Mouse (Mus musculus): ENCODE measurements at regions not wholly inside any gene's neighbourhood (a gene's known extent, or its start where the extent isn't known, plus 50 kb on each side); places are given as distances from the start of the nearest gene placed in this dataset.

- TF ChIP-seq CTCF (IDR thresholded peaks at IDR 0.05; ENCODE audit: extremely low read depth, insufficient read depth, low read length) (no peak), POLR2A (IDR thresholded peaks at IDR 0.05; ENCODE audit: extremely low read depth, insufficient read depth, low read length) (no peak)
- H3K4me3 ChIP-seq (ENCODE audit: insufficient read depth, low read length), result no peak overlapping the region
- no peaks in the 10 kb centered on the region; the same call in 1 of the 2 replicates for H3K4me1 ChIP-seq (ENCODE audit: control insufficient read depth, insufficient read depth, low read length)
- H3K27ac ChIP-seq (ENCODE audit: insufficient read depth, low read length), result no peak overlapping the region
These were observed 173.2 kb upstream of the Camk1g start for GRCm38 (mm10) chr1:193543284-193543683.

- Histone ChIP-seq H3K27ac (ENCODE audit: insufficient read depth, low read length) (no peak overlapping the region), H3K4me1 (ENCODE audit: control insufficient read depth, insufficient read depth, low read length) (no peaks in the 10 kb centered on the region; the same call in 1 of the 2 replicates), H3K4me3 (ENCODE audit: insufficient read depth, low read length) (no peak overlapping the region)
- no peak for TF ChIP-seq CTCF (IDR thresholded peaks at IDR 0.05; ENCODE audit: extremely low read depth, insufficient read depth, low read length)
- TF ChIP-seq POLR2A (IDR thresholded peaks at IDR 0.05; ENCODE audit: extremely low read depth, insufficient read depth, low read length), result no peak
These were observed 172.0 kb upstream of the Camk1g start for GRCm38 (mm10) chr1:193541934-193542580.

- TF ChIP-seq CTCF (IDR thresholded peaks at IDR 0.05; ENCODE audit: extremely low read depth, insufficient read depth, low read length), result no peak
- no peak for TF ChIP-seq POLR2A (IDR thresholded peaks at IDR 0.05; ENCODE audit: extremely low read depth, insufficient read depth, low read length)
- Histone ChIP-seq H3K4me1 (ENCODE audit: control insufficient read depth, insufficient read depth, low read length) (no peaks in the 10 kb centered on the region; the same call in 1 of the 2 replicates), H3K27ac (ENCODE audit: insufficient read depth, low read length) (no peak overlapping the region), H3K4me3 (ENCODE audit: insufficient read depth, low read length) (no peak overlapping the region)
These were observed 171.2 kb upstream of the Camk1g start for GRCm38 (mm10) chr1:193541281-193541680.

GRCm38 (mm10) chr1:193540486-193540885 lies 170.4 kb upstream of the Camk1g start:
- TF ChIP-seq POLR2A (IDR thresholded peaks at IDR 0.05; ENCODE audit: extremely low read depth, insufficient read depth, low read length), result no peak
- no peak for TF ChIP-seq CTCF (IDR thresholded peaks at IDR 0.05; ENCODE audit: extremely low read depth, insufficient read depth, low read length)
- H3K4me1 ChIP-seq (ENCODE audit: control insufficient read depth, insufficient read depth, low read length), result no peaks in the 10 kb centered on the region; the same call in 1 of the 2 replicates
- no peak overlapping the region for H3K4me3 ChIP-seq (ENCODE audit: insufficient read depth, low read length)
- no peak overlapping the region for H3K27ac ChIP-seq (ENCODE audit: insufficient read depth, low read length)

GRCm38 (mm10) chr1:193539261-193539660 lies 169.2 kb upstream of the Camk1g start:
- TF ChIP-seq POLR2A (IDR thresholded peaks at IDR 0.05; ENCODE audit: extremely low read depth, insufficient read depth, low read length) (no peak), CTCF (IDR thresholded peaks at IDR 0.05; ENCODE audit: extremely low read depth, insufficient read depth, low read length) (no peak)
- Histone ChIP-seq H3K4me1 (ENCODE audit: control insufficient read depth, insufficient read depth, low read length) (no peaks in the 10 kb centered on the region; the same call in 1 of the 2 replicates), H3K27ac (ENCODE audit: insufficient read depth, low read length) (no peak overlapping the region), H3K4me3 (ENCODE audit: insufficient read depth, low read length) (no peak overlapping the region)

GRCm38 (mm10) chr1:193538425-193538824 lies 168.3 kb upstream of the Camk1g start:
- no peak overlapping the region for H3K27ac ChIP-seq (ENCODE audit: insufficient read depth, low read length)
- no peak overlapping the region for H3K4me3 ChIP-seq (ENCODE audit: insufficient read depth, low read length)
- TF ChIP-seq POLR2A (IDR thresholded peaks at IDR 0.05; ENCODE audit: extremely low read depth, insufficient read depth, low read length) (no peak), CTCF (IDR thresholded peaks at IDR 0.05; ENCODE audit: extremely low read depth, insufficient read depth, low read length) (no peak)
- no peaks in the 10 kb centered on the region; the same call in 1 of the 2 replicates for H3K4me1 ChIP-seq (ENCODE audit: control insufficient read depth, insufficient read depth, low read length)

- TF ChIP-seq POLR2A (IDR thresholded peaks at IDR 0.05; ENCODE audit: extremely low read depth, insufficient read depth, low read length) (no peak), CTCF (IDR thresholded peaks at IDR 0.05; ENCODE audit: extremely low read depth, insufficient read depth, low read length) (no peak)
- Histone ChIP-seq H3K4me1 (ENCODE audit: control insufficient read depth, insufficient read depth, low read length) (no peaks in the 10 kb centered on the region; the same call in 1 of the 2 replicates), H3K4me3 (ENCODE audit: insufficient read depth, low read length) (no peak overlapping the region), H3K27ac (ENCODE audit: insufficient read depth, low read length) (no peak overlapping the region)
These were observed 167.5 kb upstream of the Camk1g start for GRCm38 (mm10) chr1:193537616-193538015.

- Histone ChIP-seq H3K4me3 (ENCODE audit: insufficient read depth, low read length) (no peak overlapping the region), H3K27ac (ENCODE audit: insufficient read depth, low read length) (no peak overlapping the region), H3K4me1 (ENCODE audit: control insufficient read depth, insufficient read depth, low read length) (no peaks in the 10 kb centered on the region; the same call in 1 of the 2 replicates)
- TF ChIP-seq CTCF (IDR thresholded peaks at IDR 0.05; ENCODE audit: extremely low read depth, insufficient read depth, low read length) (no peak), POLR2A (IDR thresholded peaks at IDR 0.05; ENCODE audit: extremely low read depth, insufficient read depth, low read length) (no peak)
These were observed 166.5 kb upstream of the Camk1g start for GRCm38 (mm10) chr1:193536552-193536951.

GRCm38 (mm10) chr1:193534449-193534848 lies 164.4 kb upstream of the Camk1g start:
- Histone ChIP-seq H3K4me3 (ENCODE audit: insufficient read depth, low read length) (no peak overlapping the region), H3K27ac (ENCODE audit: insufficient read depth, low read length) (no peak overlapping the region), H3K4me1 (ENCODE audit: control insufficient read depth, insufficient read depth, low read length) (no peaks in the 10 kb centered on the region)
- TF ChIP-seq POLR2A (IDR thresholded peaks at IDR 0.05; ENCODE audit: extremely low read depth, insufficient read depth, low read length), result no peak
- no peak for TF ChIP-seq CTCF (IDR thresholded peaks at IDR 0.05; ENCODE audit: extremely low read depth, insufficient read depth, low read length)

- Histone ChIP-seq H3K4me3 (ENCODE audit: insufficient read depth, low read length) (no peak overlapping the region), H3K4me1 (ENCODE audit: control insufficient read depth, insufficient read depth, low read length) (no peaks in the 10 kb centered on the region), H3K27ac (ENCODE audit: insufficient read depth, low read length) (no peak overlapping the region)
- TF ChIP-seq POLR2A (IDR thresholded peaks at IDR 0.05; ENCODE audit: extremely low read depth, insufficient read depth, low read length) (no peak), CTCF (IDR thresholded peaks at IDR 0.05; ENCODE audit: extremely low read depth, insufficient read depth, low read length) (no peak)
These were observed 156.4 kb upstream of the Camk1g start for GRCm38 (mm10) chr1:193526501-193526900.

All from cortical plate, adult 2 months (tissue).